Mouse (Mus musculus) T-cell, adult 2 months (primary cell): ENCODE data around the gene Rnase11.
"Not testable (repeated sequence)": the region's sequence is repeated elsewhere in the genome, so short reads cannot be mapped to it uniquely, and the experiment has no call there.

Experiments used
- DNase-seq: peaks from one replicate; pipeline ENCODE4 v3.0.0; 2022; ENCODE audit warnings: low spot score

The Rnase11 gene

DNA sequence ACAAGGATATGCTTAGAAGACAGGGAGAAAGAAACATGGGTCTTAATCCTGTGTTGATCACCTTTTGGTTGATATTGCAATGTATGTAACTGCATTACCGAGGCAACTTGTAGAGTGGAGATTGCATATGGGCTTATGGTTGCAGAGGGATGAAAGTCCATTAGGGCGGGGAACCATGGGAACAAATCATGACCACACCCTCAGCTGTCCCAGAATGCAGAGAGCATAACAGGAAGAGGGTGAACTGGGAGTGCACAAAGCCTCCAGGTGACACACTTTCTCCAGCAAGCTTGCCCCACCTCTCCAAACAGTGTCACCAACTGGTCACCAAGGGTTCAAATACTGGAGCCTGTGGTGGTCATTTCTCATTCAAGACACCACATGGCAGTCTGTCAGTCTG is 31.1 kb upstream of the Rnase11 start:
- DNase-seq: no peak

DNA sequence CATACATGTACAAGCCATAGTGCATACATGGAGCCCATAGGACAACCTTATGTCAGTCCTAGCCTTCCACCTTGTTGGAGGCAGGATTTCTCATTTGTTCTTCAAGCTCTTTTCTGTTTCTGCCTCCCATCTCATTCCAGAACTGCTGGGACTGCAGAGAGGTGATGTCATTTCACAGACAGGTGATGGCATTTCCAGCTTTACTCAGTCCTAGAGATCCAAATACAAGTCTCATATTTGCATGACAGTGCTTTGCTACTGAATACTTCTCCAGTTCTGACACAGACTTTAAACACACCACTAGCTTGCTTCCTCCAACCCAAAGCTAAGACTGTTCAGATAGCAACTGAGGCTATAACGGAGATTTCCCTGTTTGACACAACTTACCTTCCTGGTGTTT is 29.2 kb upstream of the Rnase11 start:
- DNase-seq: no peak

DNA sequence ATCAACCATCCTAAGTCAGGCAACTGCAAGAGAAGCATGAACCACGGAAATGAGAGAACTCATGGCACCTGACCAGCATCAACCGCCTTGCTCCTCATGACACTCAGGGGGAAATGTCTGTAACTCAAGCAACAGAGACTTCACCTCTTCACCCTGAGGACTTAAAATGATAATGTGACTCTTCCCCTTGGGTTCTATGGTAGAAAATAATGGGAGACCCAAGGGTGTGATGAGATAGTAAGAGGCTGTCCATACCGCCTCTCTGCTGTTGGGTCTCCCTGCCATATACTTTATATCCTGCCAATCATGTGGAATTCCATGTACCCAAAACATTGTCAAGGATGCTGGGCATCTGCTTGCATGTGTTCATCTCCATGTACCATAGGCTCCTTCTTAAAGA is 24.4 kb upstream of the Rnase11 start, which contains the start of gene Olfr750:
TSS of gene Olfr750 (minus strand) at position 101 of the 400 bp plus-strand sequence.
- DNase-seq: no peak

DNA sequence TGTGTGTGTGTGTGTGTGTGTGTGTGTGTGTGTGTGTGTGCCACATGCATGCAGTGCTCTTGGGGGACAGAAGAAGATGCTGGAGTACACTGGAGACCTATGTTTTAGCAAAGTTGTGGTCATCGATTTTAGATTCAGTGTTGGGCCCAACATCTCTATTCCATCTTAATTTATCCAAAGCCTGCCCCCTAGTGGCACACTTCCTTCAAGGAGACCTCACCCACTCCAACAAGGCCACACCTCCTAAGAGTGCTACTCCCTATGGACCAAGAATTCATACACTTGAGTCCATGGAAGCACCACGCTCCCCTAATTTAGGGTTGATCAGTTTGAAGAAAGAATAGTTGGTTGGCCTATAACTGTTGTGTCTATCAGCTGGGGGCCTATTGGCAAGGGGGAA is 19.7 kb upstream of the Rnase11 start:
- DNase-seq: peak; percentile 51

DNA sequence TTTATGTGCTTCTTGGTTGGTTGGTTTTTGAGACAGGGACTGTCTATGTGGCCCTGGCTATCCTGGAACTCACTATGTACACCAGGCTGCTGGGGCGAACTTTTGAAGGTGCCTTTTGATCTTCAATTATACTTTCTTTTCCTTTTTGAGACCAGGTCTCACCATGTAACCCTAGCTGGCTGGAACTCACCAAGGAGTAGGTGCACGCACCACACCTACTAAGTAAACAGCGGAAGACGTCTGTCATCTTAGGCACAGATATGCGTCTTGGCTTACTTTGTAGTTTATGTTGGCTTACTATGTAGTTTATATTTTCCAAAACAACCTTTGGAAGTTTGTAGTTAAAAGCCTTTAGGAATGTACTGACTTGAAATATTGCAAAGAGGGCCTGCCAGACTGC is 19.0 kb upstream of the Rnase11 start:
- DNase-seq: no peak

DNA sequence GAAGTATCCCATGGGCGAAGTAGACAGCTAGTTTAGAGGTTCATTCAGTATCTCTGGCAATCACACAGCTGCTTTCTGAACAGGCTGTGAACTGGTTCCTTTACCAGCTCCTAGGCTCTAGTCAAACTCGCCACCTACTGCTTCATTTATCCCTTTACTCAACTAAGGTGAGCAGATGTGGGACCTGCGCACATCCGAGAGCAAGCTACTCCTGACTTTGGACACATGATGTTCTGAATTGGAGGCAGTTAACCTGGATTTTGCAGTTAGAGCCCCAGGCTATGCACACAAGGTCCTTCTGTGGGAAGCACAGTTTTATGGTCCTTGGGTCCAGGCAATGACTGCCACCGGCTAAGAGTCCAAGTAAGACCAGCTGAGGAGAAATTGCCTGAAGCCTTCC is 10.8 kb upstream of the Rnase11 start:
- DNase-seq: no peak

DNA sequence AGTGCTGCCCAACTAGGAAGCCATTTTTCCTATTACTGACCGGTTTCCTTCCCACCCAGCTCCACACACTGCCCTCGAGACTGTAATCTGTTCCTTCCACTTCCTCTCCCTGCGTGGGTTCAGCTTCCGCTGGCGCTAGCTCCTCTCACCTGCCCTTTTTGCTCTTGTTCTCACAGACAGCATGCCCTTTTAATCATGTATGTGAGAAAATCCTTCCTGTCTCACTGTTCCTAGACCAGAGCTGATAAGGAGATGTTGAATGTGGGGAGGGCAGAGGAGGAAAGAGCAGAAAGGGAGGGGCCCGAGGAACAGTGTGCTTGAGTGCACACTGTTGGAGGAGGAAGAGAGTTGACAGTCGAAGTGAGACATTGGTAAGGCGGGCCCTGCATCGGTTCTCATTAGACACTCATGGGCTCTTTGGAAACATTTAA is 7.5 kb upstream of the Rnase11 start, which contains the start of gene Rnase12:
TSS of gene Rnase12 (minus strand) at position 261 of the 431 bp plus-strand sequence.
- peak; percentile 4 for DNase-seq

DNA sequence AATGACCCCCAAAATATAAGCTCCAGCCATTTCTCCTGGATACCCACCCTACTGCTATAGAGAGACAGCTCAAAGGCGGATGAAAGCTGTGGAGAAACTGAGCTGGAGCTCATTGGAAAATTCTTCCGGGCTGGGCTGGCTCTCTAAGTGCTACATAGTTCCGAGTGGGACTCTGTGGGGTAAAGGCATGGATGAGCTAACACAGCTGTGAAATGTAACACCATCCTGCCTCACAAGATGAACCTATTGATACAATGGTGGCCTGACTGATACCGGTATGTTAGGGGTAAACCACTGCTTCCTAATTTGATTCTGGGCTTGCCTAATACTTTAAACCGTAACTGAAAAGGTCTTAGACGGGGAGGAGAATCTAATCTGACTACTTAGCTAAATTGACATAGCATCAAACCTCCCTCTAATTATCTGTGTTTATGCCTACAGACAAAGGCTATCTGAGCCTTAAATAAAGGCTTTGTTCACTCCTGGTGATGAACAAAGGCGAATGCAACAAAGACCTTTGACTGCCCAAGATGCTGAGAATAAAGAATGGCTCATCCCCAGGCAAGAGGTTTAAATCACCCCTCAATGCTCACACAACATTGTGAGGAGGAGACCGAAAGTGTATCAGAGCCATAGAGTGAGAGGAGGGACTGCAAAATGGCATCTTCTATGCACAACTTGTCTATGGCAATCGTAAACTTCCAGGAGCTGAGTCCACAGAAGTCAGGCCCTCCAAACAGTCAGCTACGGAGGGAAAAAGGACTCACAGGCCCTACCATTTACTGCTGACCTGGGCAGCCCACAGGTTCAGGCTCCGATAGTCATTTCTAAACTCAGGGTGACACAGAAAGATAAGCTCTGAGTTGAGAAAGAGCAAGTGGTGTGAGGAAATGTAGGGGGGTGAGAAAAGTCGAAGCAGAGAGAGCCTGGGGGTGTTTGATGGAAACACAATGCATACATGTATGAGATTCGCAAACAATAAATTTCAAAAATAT is 4.6 kb upstream of the Rnase11 start:
- no peak for DNase-seq

DNA sequence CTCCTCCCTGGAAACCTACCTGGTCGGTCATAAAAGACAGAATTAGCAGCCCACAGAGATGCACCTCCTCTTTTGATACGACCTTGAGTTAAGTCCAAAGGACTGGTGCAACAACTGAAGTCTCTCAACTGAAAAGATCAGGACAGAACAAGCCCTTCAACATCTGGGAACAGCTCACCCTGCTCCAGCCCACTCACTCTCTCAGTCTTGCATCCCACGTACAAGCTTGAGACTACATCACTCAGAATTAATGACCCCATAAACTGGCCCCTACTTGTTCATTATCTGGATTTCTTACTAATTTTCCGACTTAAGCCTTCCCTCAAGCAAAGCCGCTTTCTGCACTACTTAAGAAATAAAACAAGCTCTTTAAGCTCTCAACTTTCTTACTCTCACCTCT is 3.2 kb upstream of the Rnase11 start:
- no peak for DNase-seq

DNA sequence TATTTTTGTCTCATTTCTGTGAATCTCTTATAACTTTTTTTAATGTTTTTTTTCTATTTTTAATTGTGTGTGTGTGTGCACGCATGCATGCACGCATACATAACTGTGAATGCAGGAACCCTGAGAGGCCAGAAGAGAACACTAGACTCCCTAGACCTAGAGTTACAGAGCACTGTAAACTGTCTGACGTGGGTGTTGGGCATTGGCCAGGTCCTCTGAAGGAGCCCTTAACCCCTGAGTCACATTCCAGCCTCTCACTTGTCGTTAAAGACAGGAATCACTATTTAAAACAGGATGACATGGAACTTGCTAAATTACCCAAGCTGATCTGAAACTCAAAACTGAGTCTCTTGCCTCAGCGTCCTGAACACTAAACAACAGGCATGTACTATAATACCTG is 2.0 kb upstream of the Rnase11 start:
- DNase-seq: no peak

DNA sequence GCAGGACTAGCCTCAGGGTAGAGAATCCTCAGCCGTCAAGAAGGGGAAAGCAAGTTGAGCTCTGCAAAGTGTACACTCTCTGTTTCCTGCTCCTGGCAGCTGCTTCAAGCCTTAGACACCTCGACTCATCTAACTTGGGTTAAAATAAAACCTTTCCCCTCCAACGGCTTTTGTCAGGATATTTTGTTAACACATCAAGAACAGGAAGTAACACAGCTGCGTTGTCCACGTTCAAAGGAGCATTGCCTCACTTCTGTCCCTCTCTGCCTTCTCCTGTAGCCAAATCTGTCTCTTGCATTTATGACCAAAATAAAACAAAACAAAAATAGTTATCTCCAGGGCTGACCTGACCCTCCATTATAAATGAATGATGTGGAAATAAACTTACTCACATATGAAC is 2.1 kb downstream of the Rnase11 start:
- no peak for DNase-seq

DNA sequence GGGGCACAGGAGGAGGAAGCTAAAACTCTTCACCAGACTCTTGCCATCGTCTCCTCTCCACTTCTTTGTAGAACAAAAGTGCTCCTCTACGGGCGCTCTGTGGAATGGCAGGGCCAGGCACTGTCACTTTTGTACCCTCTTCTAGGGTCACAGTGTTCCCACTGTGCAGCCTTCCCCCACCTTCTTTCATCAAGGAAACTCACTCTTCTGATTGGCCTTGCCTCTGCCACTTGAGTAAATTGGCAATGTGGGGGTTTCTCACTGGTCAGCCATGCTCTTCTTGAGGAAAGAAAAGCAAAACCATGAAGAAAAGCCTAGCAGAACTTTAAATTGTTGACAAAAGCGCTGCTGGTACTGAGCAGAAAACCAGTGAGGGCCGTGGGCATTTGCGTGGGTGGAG is 8.2 kb downstream of the Rnase11 start, which contains the start of gene Rnase9:
TSS of gene Rnase9 (minus strand) at position 101 of the 400 bp plus-strand sequence.
- no peak for DNase-seq

DNA sequence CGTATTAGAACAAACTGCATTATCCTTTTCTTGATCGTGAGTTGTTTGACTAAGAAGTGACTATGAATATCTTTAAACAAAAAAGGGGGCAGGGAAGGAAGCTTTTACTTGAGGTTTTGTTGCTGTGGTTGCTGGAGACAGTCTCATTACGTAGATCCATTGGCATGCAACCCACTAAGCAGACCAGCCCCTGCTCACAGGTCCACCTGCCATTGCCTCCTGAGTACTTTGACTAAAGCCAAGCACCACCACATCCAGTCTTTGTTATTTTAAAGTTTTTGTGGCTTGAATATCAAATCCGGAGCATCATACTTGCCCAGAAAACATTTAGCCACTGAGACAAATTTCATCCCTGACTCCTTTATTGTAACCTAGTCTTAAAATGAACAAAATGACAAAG is 13.7 kb downstream of the Rnase11 start:
- no peak for DNase-seq

DNA sequence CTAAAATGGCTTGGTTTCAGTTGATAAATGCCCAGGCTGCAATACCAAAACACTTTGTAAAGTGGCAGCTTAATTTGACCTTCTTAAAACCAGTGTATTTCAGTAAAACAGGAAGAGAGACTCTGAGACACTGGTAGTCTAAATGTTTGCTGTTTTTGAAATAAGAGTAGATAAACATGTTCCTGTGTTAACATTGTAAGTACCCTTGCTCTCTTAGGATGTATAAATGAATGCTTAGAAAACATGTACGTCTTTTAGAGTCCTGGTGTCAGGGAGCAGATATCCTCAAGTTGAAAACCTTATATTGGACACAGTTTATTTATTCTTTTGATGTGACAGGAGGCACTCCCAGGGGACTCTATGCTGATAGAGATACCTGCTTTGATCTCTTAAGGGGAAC is 14.8 kb downstream of the Rnase11 start:
- DNase-seq: no peak

DNA sequence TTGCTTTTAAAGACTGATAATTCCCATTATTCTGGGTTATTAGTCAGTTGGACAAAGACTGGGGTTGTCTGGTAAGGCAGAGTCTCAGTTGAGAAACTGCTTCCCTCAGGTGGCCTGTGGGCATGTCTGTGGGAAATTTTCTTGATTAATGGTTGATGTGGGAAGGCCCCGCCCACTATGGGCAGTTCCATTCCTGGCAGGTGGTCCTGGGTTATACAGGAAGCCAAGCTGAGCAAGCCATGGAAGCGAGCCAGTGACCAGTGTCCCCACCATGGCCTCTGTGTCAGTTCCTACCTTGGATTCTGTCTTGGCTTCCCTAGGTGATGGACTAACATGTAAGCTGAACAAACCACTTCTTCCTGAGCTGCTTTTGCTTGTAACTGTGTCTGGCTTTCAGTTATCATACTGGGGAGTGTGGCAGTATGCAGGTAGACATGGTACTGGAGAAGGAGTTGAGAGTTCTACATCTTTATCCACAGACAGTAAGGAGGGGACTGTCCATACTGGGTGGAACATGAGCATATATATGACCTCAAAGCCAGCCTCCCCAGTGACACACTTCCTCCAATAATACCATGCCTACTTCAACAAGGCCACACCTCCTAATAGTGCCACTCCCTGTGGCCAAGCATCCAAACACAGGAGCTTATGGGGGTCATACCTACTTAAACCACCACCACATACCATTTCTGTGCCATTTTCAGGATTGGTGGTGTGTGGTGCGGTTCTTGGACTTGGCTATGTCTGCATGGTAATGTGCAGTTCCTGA is 22.4 kb downstream of the Rnase11 start:
- no peak for DNase-seq

DNA sequence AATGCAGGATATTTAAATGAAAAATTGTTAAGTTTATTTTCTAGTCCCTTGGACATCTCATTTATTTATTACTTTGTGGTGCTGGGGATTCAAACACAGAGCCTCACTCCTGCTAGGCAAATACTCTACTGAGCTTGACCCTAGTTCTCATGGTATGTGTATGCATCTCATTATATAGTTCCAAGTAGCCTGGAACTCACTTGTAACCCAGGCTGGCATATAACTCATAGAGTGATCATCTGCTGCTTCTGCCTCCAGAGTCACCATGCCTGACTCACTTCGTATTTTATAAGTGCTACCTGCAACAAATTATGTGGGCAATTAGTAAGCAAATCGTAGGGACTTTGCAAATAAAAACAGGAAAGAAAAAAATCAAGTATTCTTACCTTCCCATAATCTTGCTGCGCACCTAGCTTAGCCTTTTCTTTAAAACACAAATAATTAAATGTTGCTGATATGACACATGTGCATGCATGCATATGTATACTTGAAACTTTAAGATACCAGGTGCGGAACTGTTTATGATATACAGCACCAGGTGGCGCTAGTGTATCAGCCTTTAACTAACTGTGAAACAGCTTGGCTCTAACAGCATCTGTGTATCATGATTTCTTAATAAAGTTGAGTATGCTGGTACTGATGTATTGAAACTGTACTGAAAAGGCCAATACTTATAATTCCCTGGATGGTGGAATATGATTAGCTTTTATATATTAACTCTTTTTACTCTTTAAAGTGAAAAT is 23.4 kb downstream of the Rnase11 start:
- DNase-seq: peak; percentile 75

DNA sequence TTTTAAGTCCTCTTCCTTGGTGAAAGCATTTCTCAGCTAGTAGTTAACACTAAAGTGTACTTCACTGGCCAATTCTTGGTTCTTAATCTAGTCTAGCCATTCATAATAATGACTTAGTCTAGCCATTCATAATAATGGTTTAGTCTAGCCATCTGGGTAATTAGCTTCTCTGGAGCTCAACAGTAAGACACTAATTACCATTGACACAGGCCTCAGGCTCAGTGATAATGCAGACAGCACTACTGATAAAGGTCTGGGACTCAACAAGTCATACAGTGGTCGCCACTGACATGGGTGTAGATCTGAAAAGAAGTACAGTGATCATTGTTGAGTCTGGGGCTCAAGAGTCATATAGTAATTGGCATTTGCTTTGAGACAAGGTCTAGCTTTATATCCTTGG is 25.1 kb downstream of the Rnase11 start:
- no peak for DNase-seq

DNA sequence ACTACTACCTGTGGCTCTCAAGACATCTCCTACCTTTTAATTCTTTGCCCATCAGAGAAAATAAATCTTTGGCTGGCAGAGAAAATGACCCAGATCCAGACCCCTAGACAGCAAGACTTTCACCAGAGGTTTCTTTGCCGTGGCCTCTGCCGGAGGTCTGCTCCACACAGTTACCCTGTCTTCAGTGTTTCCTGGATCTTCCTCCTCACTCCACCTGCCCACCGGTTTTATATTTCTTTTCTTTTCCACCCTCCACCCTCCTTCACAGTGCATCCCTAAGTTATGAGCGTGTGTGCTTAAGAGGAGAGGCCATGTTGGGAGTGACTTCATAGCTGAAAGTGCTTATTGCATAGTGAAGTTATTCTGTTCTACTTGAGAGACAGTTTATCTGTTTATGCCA is 26.5 kb downstream of the Rnase11 start:
- no peak for DNase-seq

DNA sequence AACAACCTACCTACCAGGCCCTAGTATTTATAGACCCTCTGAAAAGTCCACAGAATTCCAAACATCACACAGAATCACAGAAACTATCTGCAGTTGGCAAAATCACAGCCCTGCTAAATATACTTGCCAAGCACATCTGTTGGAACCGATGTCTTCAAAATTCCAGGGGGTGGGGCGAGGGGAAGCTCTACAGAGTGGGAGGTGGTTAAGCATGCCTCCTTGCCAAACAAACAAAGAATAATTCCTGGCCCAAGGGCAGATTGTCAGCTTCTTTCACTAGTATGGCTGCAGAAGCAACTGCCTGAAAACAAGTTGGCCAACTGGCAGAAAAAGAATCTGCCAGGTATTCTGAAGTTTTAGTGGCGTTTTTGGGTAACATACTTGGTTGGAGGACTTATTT is 32.7 kb downstream of the Rnase11 start:
- no peak for DNase-seq

DNA sequence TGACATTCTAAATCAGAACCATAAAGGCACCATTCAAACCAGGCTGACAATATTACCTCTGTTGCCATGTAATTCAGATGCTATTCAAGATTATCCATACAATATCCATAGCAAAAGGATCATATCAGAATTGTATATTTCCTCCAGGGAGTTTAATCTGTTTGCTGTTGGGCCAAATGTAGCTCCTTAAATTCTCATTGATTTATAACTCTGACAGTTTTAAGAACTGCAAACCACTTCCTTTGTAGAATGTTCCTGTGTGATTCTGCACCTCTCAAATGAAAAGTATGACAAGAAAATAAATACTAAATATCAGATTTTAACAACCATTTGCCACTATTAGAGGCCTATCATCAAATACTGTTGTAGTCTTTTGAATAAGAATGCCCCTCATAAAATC is 34.2 kb downstream of the Rnase11 start:
- no peak for DNase-seq

DNA sequence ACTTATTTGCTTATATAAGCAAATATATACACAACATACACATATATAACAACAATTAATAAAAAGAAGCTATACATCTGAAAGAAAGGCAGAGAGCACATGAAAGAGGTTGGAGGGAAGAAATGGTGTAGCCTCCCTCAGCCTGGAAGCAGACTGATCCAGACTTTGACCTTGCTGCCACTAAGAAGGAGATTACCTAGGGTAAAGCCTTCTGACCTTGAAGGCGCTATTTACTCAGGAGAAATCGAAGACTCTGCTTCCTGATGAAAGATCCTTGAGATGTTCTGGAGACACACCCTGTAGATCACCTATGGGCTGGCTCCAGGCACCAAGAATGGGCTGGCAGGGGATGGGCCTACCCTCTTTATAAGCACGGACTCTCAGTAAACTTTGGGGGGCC is 35.2 kb downstream of the Rnase11 start:
- DNase-seq: not testable (repeated sequence)

DNA sequence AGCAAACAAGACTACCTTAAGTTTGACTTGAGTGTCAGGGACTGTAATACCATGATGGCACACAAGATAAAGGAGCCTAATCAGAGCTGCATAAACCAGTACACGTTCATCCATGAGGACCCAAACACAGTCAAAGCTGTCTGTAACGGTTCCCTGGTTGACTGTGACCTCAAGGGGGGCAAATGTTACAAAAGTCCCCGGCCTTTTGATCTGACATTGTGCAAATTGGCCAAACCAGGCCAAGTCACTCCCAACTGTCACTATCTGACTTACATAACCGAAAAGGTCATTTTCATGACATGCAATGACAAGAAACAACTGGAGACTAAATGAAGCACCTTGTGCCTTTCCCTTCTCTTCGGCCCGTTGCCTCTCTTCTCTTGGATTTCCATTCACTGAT is 40.4 kb downstream of the Rnase11 start:
- no peak for DNase-seq
